Mouse (Mus musculus) forebrain, embryonic 14.5 days (tissue): ENCODE results near the gene Psmb9. TPM values are rescaled to one million over a fixed set of nuclear protein-coding genes. Genes with fewer than 3 reads are reported as not detected.

Source experiments
- polyA plus RNA-seq: library from polyadenylated mRNA; unstranded; fragments of >200 nt; fragmentation: Nextera tagmentation; extraction: Ambion mirVana; gene quantifications from 2 replicates; pipeline ENCODE4 v1.2.1, GENCODE M21; 2014

The Psmb9 gene
- polyA plus RNA-seq, 1 experiment from 2014 or later, result 0.58 TPM

Other genes starting within 250 kb of the Psmb9 start
- gene Pfdn6, start 247.4 kb downstream of the Psmb9 start, polyA plus RNA-seq, result 185 and 192 TPM in 2 replicates
- 10.5 and 14.6 TPM in 2 replicates for gene Wdr46, start 247.1 kb downstream of the Psmb9 start, polyA plus RNA-seq
- 6.0 and 6.7 TPM in 2 replicates for gene B3galt4, start 236.3 kb downstream of the Psmb9 start, polyA plus RNA-seq
- gene Vps52, start 232.0 kb downstream of the Psmb9 start, polyA plus RNA-seq, result 41.6 and 50.4 TPM in 2 replicates
- 1,022 and 1,419 TPM in 2 replicates for gene Rps18, start 231.8 kb downstream of the Psmb9 start, polyA plus RNA-seq
- gene H2-K1, start 187.4 kb downstream of the Psmb9 start, polyA plus RNA-seq, result 11.6 and 14.2 TPM in 2 replicates
- 6.7 and 7.4 TPM in 2 replicates for gene Ring1, start 163.1 kb downstream of the Psmb9 start, polyA plus RNA-seq
- 60.2 and 75.4 TPM in 2 replicates for gene H2-Ke6, start 159.7 kb downstream of the Psmb9 start, polyA plus RNA-seq
- gene Slc39a7, start 156.1 kb downstream of the Psmb9 start, polyA plus RNA-seq, result 78.3 and 84.1 TPM in 2 replicates
- gene Rxrb, start 156.0 kb downstream of the Psmb9 start, polyA plus RNA-seq, result 21.4 and 27.7 TPM in 2 replicates
- 0.95 and 1.6 TPM in 2 replicates for gene Col11a2, start 148.3 kb downstream of the Psmb9 start, polyA plus RNA-seq
- gene H2-Oa, start 95.4 kb downstream of the Psmb9 start, polyA plus RNA-seq, result 0.22 TPM in 1 of 2 replicates, not detected in the other
- 11.0 and 11.6 TPM in 2 replicates for gene H2-DMa, start 68.2 kb downstream of the Psmb9 start, polyA plus RNA-seq
- gene Brd2, start 65.1 kb downstream of the Psmb9 start, polyA plus RNA-seq, result 118 and 137 TPM in 2 replicates
- 0.18 and 0.36 TPM in 2 replicates for gene H2-DMb2, start 44.5 kb downstream of the Psmb9 start, polyA plus RNA-seq
- 0.66 and 1.2 TPM in 2 replicates for gene H2-DMb1, start 34.7 kb downstream of the Psmb9 start, polyA plus RNA-seq
- 1.1 and 1.2 TPM in 2 replicates for gene Tap1, start 211 bp downstream of the Psmb9 start, polyA plus RNA-seq
- 1.8 and 2.7 TPM in 2 replicates for gene Psmb8, start 10.0 kb upstream of the Psmb9 start, polyA plus RNA-seq
- 0.28 and 0.61 TPM in 2 replicates for gene Tap2, start 15.8 kb upstream of the Psmb9 start, polyA plus RNA-seq
- gene H2-Ob, start 51.1 kb upstream of the Psmb9 start, polyA plus RNA-seq, result 0.18 TPM in 1 of 2 replicates, not detected in the other
- 1.4 and 2.1 TPM in 2 replicates for gene H2-Ab1, start 69.9 kb upstream of the Psmb9 start, polyA plus RNA-seq
- 0.25 and 0.27 TPM in 2 replicates for gene H2-Aa, start 100.1 kb upstream of the Psmb9 start, polyA plus RNA-seq
- 0.85 and 1.4 TPM in 2 replicates for gene H2-Eb1, start 118.1 kb upstream of the Psmb9 start, polyA plus RNA-seq
- gene H2-Eb2, start 137.9 kb upstream of the Psmb9 start, polyA plus RNA-seq, result not detected in 2 replicates
- gene Btnl2, start 167.1 kb upstream of the Psmb9 start, polyA plus RNA-seq, result not detected in 2 replicates
- not detected in 2 replicates for gene Btnl1, start 189.4 kb upstream of the Psmb9 start, polyA plus RNA-seq
- gene BC051142, start 211.1 kb upstream of the Psmb9 start, polyA plus RNA-seq, result 3.7 and 4.2 TPM in 2 replicates